Mouse (Mus musculus): ENCODE results near the gene Ier5.

DNA sequence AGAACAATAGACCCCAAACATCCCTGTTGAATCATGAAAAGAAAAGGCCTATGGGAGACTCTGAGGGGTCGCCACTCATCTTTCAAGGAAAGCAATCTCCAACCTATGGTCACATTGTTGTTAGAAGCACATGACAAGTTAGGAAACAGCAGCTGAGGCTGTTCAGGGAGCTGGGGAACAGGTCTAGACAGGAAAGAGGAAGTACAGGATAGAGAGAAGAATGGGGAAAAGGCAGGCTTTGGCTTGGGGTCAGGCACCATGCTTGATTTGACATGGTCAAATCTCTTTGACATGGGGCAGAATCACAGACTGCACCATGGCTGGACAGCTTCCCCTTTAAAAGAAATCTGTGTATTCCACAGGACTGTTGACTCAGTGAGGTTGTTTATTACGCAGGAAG is 47.8 kb upstream of the Ier5 start:
- no peak for TF ChIP-seq CTCF (IDR thresholded peaks at IDR 0.05; ENCODE audit: insufficient read depth, low read depth, low read length)
- TF ChIP-seq POLR2A (IDR thresholded peaks at IDR 0.05; ENCODE audit: insufficient read depth, low read depth, low read length), result no peak
